Comparison of ENCODE assay signal across 10 mouse cellular contexts in the genomic region with DNA sequence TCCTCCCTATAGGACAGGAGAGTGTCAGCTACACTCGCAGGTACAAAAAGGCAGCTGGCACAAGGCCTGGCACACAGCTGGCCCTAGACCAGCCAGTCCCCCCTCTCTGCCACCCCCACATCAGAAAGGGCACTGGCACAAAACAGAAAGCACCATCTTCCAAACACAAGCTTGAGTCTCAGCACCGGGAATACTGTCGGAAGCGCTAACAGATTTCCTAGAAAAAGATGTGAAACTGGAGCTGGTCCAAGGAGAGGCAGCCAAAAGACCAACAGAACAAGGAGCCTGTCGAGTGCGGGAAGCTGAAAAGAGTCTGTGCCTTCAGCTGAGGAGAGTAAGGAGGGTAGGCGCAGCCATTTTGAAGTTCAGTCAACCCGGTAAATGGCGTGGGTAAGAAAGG. TPM values are rescaled to one million over a fixed set of nuclear protein-coding genes. Genes with fewer than 3 reads are reported as not detected.
A peak's percentile ranks its signal among the peaks of the same experiment; 100 is the strongest.
DNase-seq lines count a peak whose midpoint lies in the region; ATAC-seq and TF ChIP-seq lines count a peak whose summit lies in the region.
"Had no signal": no experiment of that assay in that cellular context is flagged by ENCODE, and none has a peak within 500 bp of the region (broad histone marks: within the 10 kb centered on the region; RNA-seq: fewer than 3 reads in every experiment).

No protein-coding gene starts in this region.

- TF ChIP-seq POLR2A in brain, embryonic 14.5 days (IDR thresholded peaks at IDR 0.05; ENCODE audit: borderline replicate concordance, extremely low read depth, insufficient read depth, insufficient read length, poor library complexity, severe bottlenecking) = no peak

- TF ChIP-seq CTCF in brain, embryonic 14.5 days (IDR thresholded peaks at IDR 0.05; ENCODE audit: borderline replicate concordance, extremely low read depth, insufficient read depth, insufficient read length) = no peak
- no peak for TF ChIP-seq CTCF in forebrain, postnatal 0 days (IDR thresholded peaks at IDR 0.05; ENCODE audit: low read depth)

- intact Hi-C loops in left cerebral cortex, postnatal 25 days (cut with DNase I) = no loop called here

- no peaks in the 10 kb centered on the region for H3K4me1 ChIP-seq in hindbrain, embryonic 13.5 days (replicated peaks)
- H3K4me1 ChIP-seq in hindbrain, embryonic 10.5 days (replicated peaks) = no peaks in the 10 kb centered on the region
- H3K4me1 ChIP-seq in forebrain, postnatal 0 days (ENCODE audit: insufficient read depth) = no peaks in the 10 kb centered on the region
- H3K4me1 ChIP-seq in midbrain, embryonic 14.5 days (ENCODE audit: control insufficient read depth, insufficient read depth, low read length) = no peaks in the 10 kb centered on the region

- no peak overlapping the region for H3K4me2 ChIP-seq in hindbrain, embryonic 13.5 days
- H3K4me2 ChIP-seq in forebrain, postnatal 0 days (ENCODE audit: low read depth) = no peak overlapping the region
- no peak overlapping the region for H3K4me2 ChIP-seq in midbrain, embryonic 14.5 days (ENCODE audit: low read length)
- H3K4me2 ChIP-seq: midbrain, embryonic 11.5 days had no signal

- no peaks in the 10 kb centered on the region for H3K27me3 ChIP-seq in hindbrain, embryonic 13.5 days
- no peaks in the 10 kb centered on the region for H3K27me3 ChIP-seq in hindbrain, embryonic 10.5 days (ENCODE audit: insufficient read depth, poor library complexity, severe bottlenecking)
- H3K27me3 ChIP-seq in forebrain, postnatal 0 days (ENCODE audit: insufficient read depth, low read length) = no peaks in the 10 kb centered on the region
- no peaks in the 10 kb centered on the region for H3K27me3 ChIP-seq in midbrain, embryonic 14.5 days (ENCODE audit: control insufficient read depth, insufficient read depth, low read length)

- DNase-seq in hindbrain, embryonic 10.5 days (ENCODE audit: low spot score) = no peak
- peak; percentile 87 for DNase-seq in brain, embryonic 14.5 days (ENCODE audit: low read depth)
- peak; percentile 86 for DNase-seq in forebrain, postnatal 0 days
- DNase-seq in left cerebral cortex, postnatal 25 days (ENCODE audit: low spot score in 2 of 2) = peak; percentile 49 to 70
- no peak for DNase-seq in gastrocnemius, postnatal 4 days (ENCODE audit: low spot score in 2 of 2)
- DNase-seq in ovary, postnatal 10 days (ENCODE audit: low spot score) = no peak
- no peak for DNase-seq in midbrain, embryonic 14.5 days
- DNase-seq: adrenal gland, postnatal 25 days had no signal

- 79% methylated on average over 9 of the region's 9 CpGs for WGBS in hindbrain, embryonic 13.5 days
- 93% methylated on average over 9 of the region's 9 CpGs for WGBS in hindbrain, embryonic 10.5 days
- 34% methylated on average over 9 of the region's 9 CpGs for WGBS in forebrain, postnatal 0 days
- WGBS in midbrain, embryonic 14.5 days = 85% methylated on average over 9 of the region's 9 CpGs

- no peak overlapping the region for H3K4me3 ChIP-seq in hindbrain, embryonic 13.5 days
- no peak overlapping the region for H3K4me3 ChIP-seq in hindbrain, embryonic 10.5 days
- no peak overlapping the region for H3K4me3 ChIP-seq in forebrain, postnatal 0 days (ENCODE audit: low read depth, low read length)
- H3K4me3 ChIP-seq in midbrain, embryonic 14.5 days (replicated peaks; ENCODE audit: low read depth, low read length) = no peak overlapping the region

- ATAC-seq in hindbrain, embryonic 13.5 days (ENCODE audit: low FRiP score) = no peak
- peak; percentile 72 for ATAC-seq in forebrain, postnatal 0 days
- no peak for ATAC-seq in midbrain, embryonic 14.5 days (ENCODE audit: low FRiP score, low TSS enrichment)

- H3K9me3 ChIP-seq in hindbrain, embryonic 13.5 days = no peaks in the 10 kb centered on the region
- H3K9me3 ChIP-seq in hindbrain, embryonic 10.5 days = no peaks in the 10 kb centered on the region
- no peaks in the 10 kb centered on the region for H3K9me3 ChIP-seq in forebrain, postnatal 0 days (ENCODE audit: low read length)
- H3K9me3 ChIP-seq in midbrain, embryonic 14.5 days (ENCODE audit: control insufficient read depth, low read length) = no peaks in the 10 kb centered on the region

- peak overlapping the region; percentile 40 for H3K27ac ChIP-seq in hindbrain, embryonic 13.5 days
- H3K27ac ChIP-seq in hindbrain, embryonic 10.5 days = no peak overlapping the region
- peak overlapping the region; percentile 31; the same call in 1 of the 2 replicates for H3K27ac ChIP-seq in forebrain, postnatal 0 days (ENCODE audit: low read depth, low read length)
- no peak overlapping the region for H3K27ac ChIP-seq in midbrain, embryonic 14.5 days (replicated peaks; ENCODE audit: low read depth, low read length)

- peak overlapping the region; percentile 46; the same call in 1 of the 2 replicates for H3K9ac ChIP-seq in hindbrain, embryonic 13.5 days
- H3K9ac ChIP-seq in forebrain, postnatal 0 days = no peak overlapping the region
- no peak overlapping the region for H3K9ac ChIP-seq in midbrain, embryonic 14.5 days (replicated peaks; ENCODE audit: low read length)

- peaks cover 29% of the 10 kb centered on the region for H3K36me3 ChIP-seq in hindbrain, embryonic 13.5 days
- H3K36me3 ChIP-seq in hindbrain, embryonic 10.5 days = peaks cover 47% of the 10 kb centered on the region
- peaks cover 5% of the 10 kb centered on the region; the same call in 1 of the 2 replicates for H3K36me3 ChIP-seq in forebrain, postnatal 0 days (ENCODE audit: insufficient read depth)
- peaks cover 7% of the 10 kb centered on the region; the same call in 1 of the 2 replicates for H3K36me3 ChIP-seq in midbrain, embryonic 14.5 days (ENCODE audit: control insufficient read depth, insufficient read depth, low read length)

RNA-seq across cellular contexts. Expression of gene Cep164, which starts 13.4 kb away (rescaled TPM):
- 12.4 and 15.8 TPM in 2 replicates for polyA plus RNA-seq in hindbrain, embryonic 13.5 days (2015; fragmentation: Nextera tagmentation; extraction: Ambion mirVana)
- polyA plus RNA-seq in hindbrain, embryonic 10.5 days (2016; fragmentation: Nextera tagmentation; extraction: Ambion mirVana) = 16.0 and 20.9 TPM in 2 replicates
- 26.5 and 29.6 TPM in 2 replicates for polyA plus RNA-seq in brain, embryonic 14.5 days (2012; rRNA removed)
- total RNA-seq in forebrain, postnatal 0 days (2014; rRNA removed) = 16.3 and 22.0 TPM in 2 replicates
- 7.3 and 10.4 TPM in 2 replicates for polyA plus RNA-seq in forebrain, postnatal 0 days (2015; fragmentation: Nextera tagmentation; extraction: Ambion mirVana)
- total RNA-seq in left cerebral cortex, postnatal 25 days (2021) = 10 to 100 TPM; 10.5 to 10.9 TPM
- total RNA-seq in gastrocnemius, postnatal 4 days (2021) = 10 to 100 TPM; 11.9 to 12.5 TPM
- polyA plus RNA-seq in midbrain, embryonic 14.5 days (2014; fragmentation: Nextera tagmentation; extraction: Ambion mirVana) = 13.0 and 18.0 TPM in 2 replicates

RNA-seq across cellular contexts. Expression of gene Bace1, which starts 23.3 kb away (rescaled TPM):
- polyA plus RNA-seq in hindbrain, embryonic 13.5 days (2015; fragmentation: Nextera tagmentation; extraction: Ambion mirVana) = 46.4 and 50.3 TPM in 2 replicates
- 24.0 and 29.6 TPM in 2 replicates for polyA plus RNA-seq in hindbrain, embryonic 10.5 days (2016; fragmentation: Nextera tagmentation; extraction: Ambion mirVana)
- 39.2 and 52.9 TPM in 2 replicates for polyA plus RNA-seq in brain, embryonic 14.5 days (2012; rRNA removed)
- total RNA-seq in forebrain, postnatal 0 days (2014; rRNA removed) = 40.9 and 48.5 TPM in 2 replicates
- 25.1 and 39.1 TPM in 2 replicates for polyA plus RNA-seq in forebrain, postnatal 0 days (2015; fragmentation: Nextera tagmentation; extraction: Ambion mirVana)
- 10 to 100 TPM; 94.6 to 96.2 TPM for total RNA-seq in left cerebral cortex, postnatal 25 days (2021)
- 10 to 100 TPM; 36.9 to 39.6 TPM for total RNA-seq in gastrocnemius, postnatal 4 days (2021)
- polyA plus RNA-seq in midbrain, embryonic 14.5 days (2014; fragmentation: Nextera tagmentation; extraction: Ambion mirVana) = 46.5 and 56.5 TPM in 2 replicates

Comparison
In these comparisons a context has a peak if more than half of its experiments do, and no peak if none do; other contexts are left out.
1. H3K27ac ChIP-seq: peak in hindbrain, embryonic 13.5 days (single experiment) and forebrain, postnatal 0 days (single experiment); none in hindbrain, embryonic 10.5 days (single experiment) and midbrain, embryonic 14.5 days (single experiment).
2. DNase-seq: peak in brain, embryonic 14.5 days (single experiment), forebrain, postnatal 0 days (single experiment) and left cerebral cortex, postnatal 25 days (2 of 2); none in hindbrain, embryonic 10.5 days (single experiment), gastrocnemius, postnatal 4 days (0 of 2), ovary, postnatal 10 days (single experiment) and midbrain, embryonic 14.5 days (single experiment).